Mouse (Mus musculus) CH12.LX (cell line): ENCODE data around the gene Bach2. TPM values are rescaled to one million over a fixed set of nuclear protein-coding genes. Genes with fewer than 3 reads are reported as not detected.

Source experiments
- DNase-seq: peaks from one replicate; pipeline ENCODE4 v3.0.0-alpha.2; 2013; ENCODE audit errors: extremely low read depth
- H3K27ac ChIP-seq: 2 replicates; pipeline ENCODE4 v1.5.1; 2012; ENCODE audit warnings: low read depth, mild to moderate bottlenecking, control low read depth, moderate library complexity; ENCODE audit not compliant: insufficient read depth
- H3K27me3 ChIP-seq: replicated peaks from 2 replicates; pipeline ENCODE3; 2012; ENCODE audit warnings: inconsistent platforms
- H3K36me3 ChIP-seq, 2 experiments: replicated peaks in 1 of 2; 2 replicates each; pipeline versions ENCODE3 to v1.6.1; 2012; ENCODE audit warnings: inconsistent platforms in 1 of 2, low read length in 1 of 2, mild to moderate bottlenecking in 1 of 2, mixed read lengths in 1 of 2, moderate library complexity in 1 of 2; ENCODE audit not compliant: control insufficient read depth in 1 of 2, insufficient read depth in 1 of 2
- H3K4me1 ChIP-seq, 2 experiments: 2 replicates each; pipeline ENCODE4 v1.6.1; 2012; ENCODE audit warnings: inconsistent platforms in 1 of 2, moderate library complexity in 1 of 2; ENCODE audit not compliant: insufficient read depth in 2 of 2, control insufficient read depth in 1 of 2
- H3K4me2 ChIP-seq: 2 replicates; pipeline ENCODE4 v1.6.1; 2012; ENCODE audit warnings: low read depth, mild to moderate bottlenecking, control low read depth; ENCODE audit not compliant: poor library complexity, insufficient read depth, severe bottlenecking
- H3K4me3 ChIP-seq, 3 experiments: fragments of 150-350 bp in 1 of 3; sonication (generic) in 1 of 3; replicated peaks in 1 of 3; 2 replicates each; pipeline versions ENCODE3 to v1.5.1; 2011 to 2012; ENCODE audit warnings: low read depth in 2 of 3, low read length in 2 of 3, mild to moderate bottlenecking in 2 of 3, moderate library complexity in 2 of 3, control low read depth in 1 of 3, improper control_type of control experiment in 1 of 3, inconsistent platforms in 1 of 3, mixed read lengths in 1 of 3; ENCODE audit not compliant: poor library complexity in 1 of 3
- H3K79me2 ChIP-seq: replicated peaks from 2 replicates; pipeline ENCODE4 v1.6.1; 2012; ENCODE audit warnings: mild to moderate bottlenecking, moderate library complexity; ENCODE audit not compliant: control insufficient read depth, poor library complexity, insufficient read depth, severe bottlenecking; ENCODE audit errors: extremely low read depth
- H3K9ac ChIP-seq: 2 replicates; pipeline ENCODE4 v1.6.1; 2012; ENCODE audit warnings: low read depth, mild to moderate bottlenecking, control low read depth, moderate library complexity; ENCODE audit not compliant: insufficient read depth
- H3K9me3 ChIP-seq: replicated peaks from 2 replicates; pipeline ENCODE3; 2012; ENCODE audit warnings: low read length, inconsistent platforms, mixed read lengths
- BHLHE40 ChIP-seq: IDR thresholded peaks from 2 replicates; pipeline ENCODE4 v1.6.1; 2011; ENCODE audit warnings: mild to moderate bottlenecking, low read depth, low read length, improper control_type of control experiment
- CHD1 ChIP-seq: IDR thresholded peaks from 2 replicates; pipeline ENCODE4 v1.6.1; 2012; ENCODE audit warnings: low read depth, low read length, improper control_type of control experiment, inconsistent platforms
- CHD2 ChIP-seq: IDR thresholded peaks from 2 replicates; pipeline ENCODE4 v1.6.1; 2011; ENCODE audit warnings: low read length, improper control_type of control experiment
- CTCF ChIP-seq, 2 experiments: IDR thresholded peaks in 1 of 2; conservative IDR thresholded peaks in 1 of 2; 2 replicates each; pipeline ENCODE4 v1.5.1; 2011 to 2012; ENCODE audit warnings: low read depth in 2 of 2, low read length in 2 of 2, improper control_type of control experiment in 1 of 2, inconsistent platforms in 1 of 2, mild to moderate bottlenecking in 1 of 2, moderate library complexity in 1 of 2
- E2F4 ChIP-seq: IDR thresholded peaks from 2 replicates; pipeline ENCODE4 v1.6.1; 2011; ENCODE audit warnings: low read depth, low read length, improper control_type of control experiment; ENCODE audit not compliant: insufficient replicate concordance
- ELF1 ChIP-seq: IDR thresholded peaks from 2 replicates; pipeline ENCODE4 v1.6.1; 2014; ENCODE audit warnings: low read depth, mild to moderate bottlenecking, inconsistent platforms, low read length, improper control_type of control experiment
- EP300 ChIP-seq: IDR thresholded peaks from 2 replicates; pipeline ENCODE4 v1.6.1; 2011; ENCODE audit warnings: low read length, improper control_type of control experiment
- ETS1 ChIP-seq: conservative IDR thresholded peaks from 2 replicates; pipeline ENCODE4 v1.6.1; 2012; ENCODE audit warnings: low read depth, mild to moderate bottlenecking, inconsistent platforms, low read length, improper control_type of control experiment, moderate library complexity
- HCFC1 ChIP-seq: IDR thresholded peaks from 2 replicates; pipeline ENCODE4 v1.6.1; 2012; ENCODE audit warnings: low read depth, mild to moderate bottlenecking, inconsistent platforms, low read length, improper control_type of control experiment
- IRF4 ChIP-seq: IDR thresholded peaks from 2 replicates; pipeline ENCODE4 v1.6.1; 2014; ENCODE audit warnings: low read depth, mild to moderate bottlenecking, inconsistent platforms, low read length, improper control_type of control experiment
- JUN ChIP-seq: IDR thresholded peaks from 2 replicates; pipeline ENCODE4 v1.6.1; 2011; ENCODE audit warnings: low read depth, mild to moderate bottlenecking, low read length, improper control_type of control experiment, moderate library complexity; ENCODE audit not compliant: insufficient read depth
- JUND ChIP-seq: conservative IDR thresholded peaks from 2 replicates; pipeline ENCODE4 v1.6.1; 2011; ENCODE audit warnings: low read depth, low read length, improper control_type of control experiment
- KAT2A ChIP-seq: IDR thresholded peaks from 2 replicates; pipeline ENCODE4 v1.6.1; 2012; ENCODE audit warnings: low read length, improper control_type of control experiment, inconsistent platforms; ENCODE audit not compliant: insufficient replicate concordance
- MAFK ChIP-seq: IDR thresholded peaks from 2 replicates; pipeline ENCODE4 v1.6.1; 2011; ENCODE audit warnings: low read length, improper control_type of control experiment; ENCODE audit not compliant: insufficient replicate concordance
- MAX ChIP-seq: IDR thresholded peaks from 2 replicates; pipeline ENCODE4 v1.6.1; 2011; ENCODE audit warnings: low read length, improper control_type of control experiment
- MAZ ChIP-seq: IDR thresholded peaks from 2 replicates; pipeline ENCODE4 v1.6.1; 2012; ENCODE audit warnings: low read depth, mild to moderate bottlenecking, inconsistent platforms, low read length, improper control_type of control experiment, moderate library complexity
- MEF2A ChIP-seq: IDR thresholded peaks from 2 replicates; pipeline ENCODE4 v1.6.1; 2014; ENCODE audit warnings: low read depth, mild to moderate bottlenecking, inconsistent platforms, low read length, improper control_type of control experiment, borderline replicate concordance
- MXI1 ChIP-seq: IDR thresholded peaks from 2 replicates; pipeline ENCODE4 v1.6.1; 2011; ENCODE audit warnings: mild to moderate bottlenecking, low read depth, low read length, improper control_type of control experiment
- MYC ChIP-seq: IDR thresholded peaks from 2 replicates; pipeline ENCODE4 v1.6.1; 2011; ENCODE audit warnings: low read depth, mild to moderate bottlenecking, improper control_type of control experiment, low read length
- NELFE ChIP-seq: IDR thresholded peaks from 2 replicates; pipeline ENCODE4 v1.6.1; 2011; ENCODE audit warnings: low read depth, low read length, improper control_type of control experiment
- NRF1 ChIP-seq: IDR thresholded peaks from 2 replicates; pipeline ENCODE4 v1.6.1; 2014; ENCODE audit warnings: low read depth, mild to moderate bottlenecking, inconsistent platforms, low read length, improper control_type of control experiment, moderate library complexity
- PAX5 ChIP-seq: IDR thresholded peaks from 2 replicates; pipeline ENCODE4 v1.6.1; 2012; ENCODE audit warnings: low read length, inconsistent platforms, mixed read lengths
- POLR2A ChIP-seq: IDR thresholded peaks from 2 replicates; pipeline ENCODE4 v1.6.1; 2011; ENCODE audit warnings: low read depth, mild to moderate bottlenecking, improper control_type of control experiment, low read length
- POLR2AphosphoS2 ChIP-seq: IDR thresholded peaks from 2 replicates; pipeline ENCODE4 v1.6.1; 2011; ENCODE audit warnings: low read depth, low read length, improper control_type of control experiment
- RCOR1 ChIP-seq: conservative IDR thresholded peaks from 2 replicates; pipeline ENCODE4 v1.6.1; 2012; ENCODE audit warnings: low read depth, mild to moderate bottlenecking, inconsistent platforms, low read length, improper control_type of control experiment
- SIN3A ChIP-seq: IDR thresholded peaks from 2 replicates; pipeline ENCODE4 v1.6.1; 2012; ENCODE audit warnings: low read length, improper control_type of control experiment, inconsistent platforms
- SMC3 ChIP-seq: IDR thresholded peaks from 2 replicates; pipeline ENCODE4 v1.6.1; 2011; ENCODE audit warnings: low read depth, low read length, improper control_type of control experiment
- TBP ChIP-seq: conservative IDR thresholded peaks from 2 replicates; pipeline ENCODE4 v1.6.1; 2011; ENCODE audit warnings: low read depth, low read length, improper control_type of control experiment
- TCF12 ChIP-seq: IDR thresholded peaks from 2 replicates; pipeline ENCODE4 v1.6.1; 2014; ENCODE audit warnings: low read depth, mild to moderate bottlenecking, inconsistent platforms, low read length, improper control_type of control experiment
- USF2 ChIP-seq: conservative IDR thresholded peaks from 2 replicates; pipeline ENCODE4 v1.6.1; 2011; ENCODE audit warnings: low read depth, low read length, improper control_type of control experiment
- ZKSCAN1 ChIP-seq: IDR thresholded peaks from 2 replicates; pipeline ENCODE4 v1.6.1; 2012; ENCODE audit warnings: low read depth, inconsistent platforms, low read length, improper control_type of control experiment, borderline replicate concordance
- ZMIZ1 ChIP-seq: IDR thresholded peaks from 2 replicates; pipeline ENCODE4 v1.6.1; 2012; ENCODE audit warnings: low read depth, mild to moderate bottlenecking, inconsistent platforms, low read length, improper control_type of control experiment
- ZNF384 ChIP-seq: IDR thresholded peaks from 2 replicates; pipeline ENCODE4 v1.6.1; 2012; ENCODE audit warnings: low read depth, low read length, improper control_type of control experiment, inconsistent platforms
- dilution Hi-C: fragments of 300-500 bp; cut with MboI; formaldehyde crosslinking; loops from 2 replicates; pipeline ENCODE4 v1.14.3; 2020; ENCODE audit warnings: low sequenced_read_pairs; ENCODE audit not compliant: extremely low pct_unique_long_range_greater_than_20kb, extremely low pct_ligation_motif_present
- in situ Hi-C: fragments of 300-500 bp; cut with MboI; formaldehyde crosslinking; loops from 3 replicates; pipeline ENCODE4 v1.14.3; 2019; ENCODE audit warnings: low sequenced_read_pairs, low pct_ligation_motif_present, low pct_unique_long_range_greater_than_20kb, mixed read lengths
- polyA plus RNA-seq: library from polyadenylated mRNA; unstranded; fragments of >175 nt; gene quantifications from 2 replicates; pipeline ENCODE4 v1.2.1, GENCODE M21; 2012; ENCODE audit warnings: low read depth; ENCODE audit not compliant: insufficient read length
- total RNA-seq, 2 experiments: library from RNA; depleted of rRNA; stranded (reverse); fragments of 300-350 nt in 1 of 2; fragments of >200 nt in 1 of 2; gene quantifications; 2 replicates each; pipeline ENCODE4 v1.2.3; 2012 to 2014

The Bach2 gene
- total and polyA plus RNA-seq, 3 experiments, result 0.11 TPM; not detected in 2

- no peak overlapping the region for H3K4me3 ChIP-seq
- in situ Hi-C loops, result no loop called here
Measured at GRCm38 (mm10) chr4:32401459-32401858, 162.9 kb downstream of the Bach2 start.

GRCm38 (mm10) chr4:32403506-32403905, 164.9 kb downstream of the Bach2 start:
- H3K9me3 ChIP-seq, result peaks cover 7% of the 10 kb centered on the region
- no peak overlapping the region for H3K9ac ChIP-seq
- no peak overlapping the region for H3K4me2 ChIP-seq
- H3K4me3 ChIP-seq, result no peak overlapping the region
- H3K27ac ChIP-seq, result no peak overlapping the region
- in situ Hi-C loops, result no loop called here
- peaks cover 4% of the 10 kb centered on the region for H3K27me3 ChIP-seq
- TF ChIP-seq TBP (no peak), SIN3A (no peak), NRF1 (no peak), CHD1 (no peak), E2F4 (no peak), SMC3 (no peak), MAZ (no peak), ZNF384 (no peak), POLR2AphosphoS2 (no peak), IRF4 (no peak), HCFC1 (no peak), KAT2A (no peak), USF2 (no peak), ELF1 (no peak), ZKSCAN1 (no peak), TCF12 (no peak), PAX5 (no peak), CTCF (conservative IDR thresholded peaks at IDR 0.05 in 1 of 2, IDR thresholded peaks at IDR 0.05 in 1 of 2; ENCODE audit: low read depth in 2 of 2, low read length in 2 of 2) (no peak), CHD2 (no peak), ETS1 (no peak)
- H3K4me1 ChIP-seq, result peaks cover 6 to 66% of the 10 kb centered on the region in 2 experiments
- no peaks in the 10 kb centered on the region for H3K79me2 ChIP-seq
- dilution Hi-C loops, result no loop called here
- no peaks in the 10 kb centered on the region for H3K36me3 ChIP-seq
- no peak for DNase-seq

More at GRCm38 (mm10) chr4:32401459-32401858, 162.9 kb downstream of the Bach2 start:
- peak; percentile 80 for DNase-seq
- TF ChIP-seq MEF2A, result no peak
- peak; percentile 92 for TF ChIP-seq MAX
- peak; percentile 97 for TF ChIP-seq EP300
- peak; percentile 82 for TF ChIP-seq JUN
- TF ChIP-seq CHD1, result no peak
- TF ChIP-seq JUND, result peak; percentile 91
- peak; percentile 63 for TF ChIP-seq CHD2
- TF ChIP-seq BHLHE40, result peak; percentile 93
- peak; percentile 91 for TF ChIP-seq MYC
- TF ChIP-seq ETS1, result peak; percentile 79
- 0 out of 2 replicates have a peak, but pooled peaks have one; percentile 27 for TF ChIP-seq MXI1
- TF ChIP-seq TCF12, result peak; percentile 55; the same call in 1 of the 2 replicates
- peak; percentile 41; the same call in 1 of the 2 replicates for TF ChIP-seq SIN3A
- TF ChIP-seq ELF1, result no peak
- no peak for TF ChIP-seq ZMIZ1
- TF ChIP-seq POLR2A, result no peak
- TF ChIP-seq NELFE, result no peak
- peak; percentile 63; the same call in 1 of the 2 replicates for TF ChIP-seq MAFK
- peak; percentile 90 for TF ChIP-seq IRF4
- TF ChIP-seq RCOR1, result peak; percentile 86; the same call in 1 of the 2 replicates
- TF ChIP-seq ZKSCAN1, result no peak
- peaks cover 4% of the 10 kb centered on the region for H3K27me3 ChIP-seq
- H3K79me2 ChIP-seq, result no peaks in the 10 kb centered on the region
- H3K9me3 ChIP-seq, result peaks cover 7% of the 10 kb centered on the region
- H3K4me2 ChIP-seq, result no peak overlapping the region
- no peak overlapping the region for H3K9ac ChIP-seq
- peaks cover 6 to 61% of the 10 kb centered on the region in 2 experiments for H3K4me1 ChIP-seq
- no peak overlapping the region for H3K27ac ChIP-seq
- no peaks in the 10 kb centered on the region for H3K36me3 ChIP-seq
- dilution Hi-C loops, result no loop called here
